Mouse (Mus musculus): ENCODE results near the gene Hist2h2ac. TPM values are rescaled to one million over a fixed set of nuclear protein-coding genes. Genes with fewer than 3 reads are reported as not detected.
"Not testable (repeated sequence)": the region's sequence is repeated elsewhere in the genome, so short reads cannot be mapped to it uniquely, and the experiment has no call there.

Hist2h2ac gene
- total and polyA plus RNA-seq, 2 experiments from 2014 or later = 2.5 to 913 TPM

DNA sequence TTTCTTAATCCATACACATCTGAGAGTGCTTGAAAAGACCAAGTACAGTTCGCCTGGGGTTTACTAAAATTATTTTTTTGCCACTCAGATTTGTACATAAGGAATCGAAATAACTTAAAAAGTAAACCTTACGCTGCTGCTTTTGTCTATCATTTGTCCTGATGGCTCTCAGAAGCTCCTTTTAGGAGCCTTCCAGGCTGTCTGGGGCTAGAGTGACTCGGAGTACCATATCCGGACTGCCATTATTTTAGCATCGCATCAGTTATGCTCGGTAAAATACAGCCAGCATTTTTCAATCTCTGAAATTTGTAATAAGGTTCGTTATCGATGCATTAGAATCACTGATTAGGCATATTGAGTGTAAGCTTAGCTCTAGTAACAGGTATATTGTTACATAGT is 20.1 kb upstream of the Hist2h2ac start:
- peak overlapping the region; percentile 35 for H3K4me3 ChIP-seq (ENCODE audit: low read depth, low read length)
- ATAC-seq (ENCODE audit: insufficient read depth, low read depth) = no peak
- TF ChIP-seq CTCF (IDR thresholded peaks at IDR 0.05; ENCODE audit: low read depth) (no peak), EP300 (IDR thresholded peaks at IDR 0.05; ENCODE audit: low read depth) (no peak)

DNA sequence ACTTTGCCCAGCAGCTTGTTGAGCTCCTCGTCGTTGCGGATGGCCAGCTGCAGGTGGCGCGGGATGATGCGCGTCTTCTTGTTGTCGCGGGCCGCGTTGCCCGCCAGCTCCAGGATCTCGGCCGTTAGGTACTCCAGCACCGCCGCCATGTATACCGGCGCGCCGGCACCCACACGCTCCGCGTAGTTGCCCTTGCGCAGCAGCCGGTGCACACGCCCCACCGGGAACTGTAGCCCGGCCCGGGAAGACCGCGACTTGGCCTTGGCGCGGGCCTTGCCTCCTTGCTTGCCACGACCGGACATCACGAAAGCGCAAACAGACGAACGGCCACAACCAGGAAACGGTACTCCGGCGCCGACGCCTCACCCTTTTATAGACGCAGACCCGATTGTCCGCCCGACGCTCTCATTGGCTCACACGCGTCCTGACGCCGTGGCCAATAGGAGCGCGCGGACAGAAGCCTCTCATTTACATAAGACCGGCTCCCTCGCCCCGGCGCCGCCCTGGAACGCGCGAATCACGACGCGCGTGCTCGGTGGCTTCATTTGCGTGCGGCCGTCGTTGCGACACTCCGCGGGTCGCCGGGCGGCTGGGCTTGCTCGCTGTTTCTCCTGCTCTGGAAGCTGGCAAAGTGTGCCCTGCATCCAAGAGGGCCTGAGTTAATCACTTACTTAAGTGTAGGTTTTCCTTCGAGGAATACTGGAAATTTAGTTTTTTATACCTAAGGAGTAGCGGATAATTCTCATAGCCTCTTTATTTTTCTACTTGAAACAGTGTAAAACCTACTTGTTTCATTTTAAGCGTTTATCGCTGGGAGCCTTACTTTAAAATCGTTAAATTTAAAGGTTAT is 19.5 kb upstream of the Hist2h2ac start, which contains the start of gene Hist2h2aa2:
TSS of gene Hist2h2aa2 (minus strand) at position 328 of the 850 bp plus-strand sequence.
- Histone ChIP-seq H3K27ac (ENCODE audit: low read depth) (peak within 1 kb of the TSS; percentile 85), H3K4me2 (ENCODE audit: low read depth, low read length) (peak within 1 kb of the TSS; percentile 53; the same call in 1 of the 2 replicates), H3K9ac (replicated peaks; ENCODE audit: low read depth, low read length) (peak within 1 kb of the TSS; percentile 37), H3K4me1 (ENCODE audit: control insufficient read depth, insufficient read depth) (peaks cover 30% of the 10 kb centered on the region), H3K4me3 (ENCODE audit: low read depth, low read length) (peak within 1 kb of the TSS; percentile 35)
- peak; percentile 82 for DNase-seq (ENCODE audit: low spot score)
- ATAC-seq (ENCODE audit: insufficient read depth, low read depth) = peak; percentile 80
- 7% methylated on average over 17 of the region's 85 CpGs for WGBS
- H3K9me3 ChIP-seq (replicated peaks; ENCODE audit: control insufficient read depth, low read length); H3K27me3 ChIP-seq (ENCODE audit: control insufficient read depth, insufficient read depth, low read length); H3K36me3 ChIP-seq (replicated peaks; ENCODE audit: control insufficient read depth, insufficient read depth, low read length): not testable (repeated sequence)

More for the DNA sequence above, 20.1 kb upstream of the Hist2h2ac start:
- no peaks in the 10 kb centered on the region for H3K27me3 ChIP-seq (ENCODE audit: control insufficient read depth, insufficient read depth, low read length)
- no peaks in the 10 kb centered on the region for H3K9me3 ChIP-seq (replicated peaks; ENCODE audit: control insufficient read depth, low read length)
- no peak for DNase-seq (ENCODE audit: low spot score)
- 78% methylated on average over 9 of the region's 9 CpGs for WGBS
- H3K27ac ChIP-seq (ENCODE audit: low read depth) = peak overlapping the region; percentile 83
- H3K9ac ChIP-seq (replicated peaks; ENCODE audit: low read depth, low read length) = peak overlapping the region; percentile 37
- H3K4me1 ChIP-seq (ENCODE audit: control insufficient read depth, insufficient read depth) = peaks cover 30% of the 10 kb centered on the region
- H3K4me2 ChIP-seq (ENCODE audit: low read depth, low read length) = peak overlapping the region; percentile 53; the same call in 1 of the 2 replicates
- no peaks in the 10 kb centered on the region for H3K36me3 ChIP-seq (replicated peaks; ENCODE audit: control insufficient read depth, insufficient read depth, low read length)

DNA sequence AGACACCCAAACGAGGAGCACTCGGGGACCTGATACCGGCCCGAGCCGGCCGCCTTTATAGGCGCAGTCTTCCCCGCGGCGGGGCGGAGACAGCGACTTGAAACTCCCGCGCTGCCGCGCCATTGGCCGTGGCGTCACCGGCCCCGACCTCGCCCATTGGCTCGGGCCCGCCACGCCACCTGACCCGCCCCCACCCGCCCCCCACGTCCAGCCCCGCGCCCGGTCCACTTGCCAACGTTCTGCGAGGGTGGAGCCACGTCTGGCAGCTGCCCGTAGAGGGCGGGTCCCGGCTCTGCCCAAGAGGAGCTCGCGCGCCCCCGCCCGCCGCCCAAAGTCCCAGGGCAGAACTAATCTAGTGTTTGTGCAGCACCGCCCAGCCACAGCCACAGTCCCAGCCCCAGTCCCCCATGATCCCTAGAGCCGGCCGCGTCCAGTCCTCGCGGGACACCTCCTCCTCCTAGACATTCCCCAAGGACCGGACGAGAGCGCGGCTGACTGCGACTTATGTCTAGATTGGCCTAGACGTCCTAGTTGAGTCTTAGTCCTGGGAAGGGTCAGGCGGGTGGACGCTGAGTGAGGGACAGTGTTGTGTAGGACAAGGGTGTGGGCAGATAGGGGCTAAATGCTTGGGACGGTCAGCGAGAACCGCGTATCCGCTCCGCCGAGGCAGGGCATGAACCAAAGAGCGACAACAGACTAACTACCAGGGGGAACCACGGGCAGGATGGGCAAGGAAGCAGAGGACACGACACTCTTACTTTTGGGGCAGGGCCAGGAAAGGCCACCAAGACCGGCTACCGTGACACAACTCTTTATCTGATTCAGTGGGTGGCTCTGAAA is 18.5 kb upstream of the Hist2h2ac start, which contains the start of gene Hist2h3c2:
TSS of gene Hist2h3c2 (minus strand) at position 174 of the 840 bp plus-strand sequence.
- not testable (repeated sequence) for H3K36me3 ChIP-seq (replicated peaks; ENCODE audit: control insufficient read depth, insufficient read depth, low read length); H3K9me3 ChIP-seq (replicated peaks; ENCODE audit: control insufficient read depth, low read length); H3K27me3 ChIP-seq (ENCODE audit: control insufficient read depth, insufficient read depth, low read length); DNase-seq (ENCODE audit: low spot score)
- peak within 1 kb of the TSS; percentile 53 for H3K4me2 ChIP-seq (ENCODE audit: low read depth, low read length)
- peak within 1 kb of the TSS; percentile 40 for H3K4me3 ChIP-seq (ENCODE audit: low read depth, low read length)
- H3K27ac ChIP-seq (ENCODE audit: low read depth) = peak within 1 kb of the TSS; percentile 85
- H3K4me1 ChIP-seq (ENCODE audit: control insufficient read depth, insufficient read depth) = peaks cover 24% of the 10 kb centered on the region
- WGBS = 0% methylated on average over 10 of the region's 68 CpGs
- ATAC-seq (ENCODE audit: insufficient read depth, low read depth) = peak; percentile 90
- peak within 1 kb of the TSS; percentile 36 for H3K9ac ChIP-seq (replicated peaks; ENCODE audit: low read depth, low read length)

DNA sequence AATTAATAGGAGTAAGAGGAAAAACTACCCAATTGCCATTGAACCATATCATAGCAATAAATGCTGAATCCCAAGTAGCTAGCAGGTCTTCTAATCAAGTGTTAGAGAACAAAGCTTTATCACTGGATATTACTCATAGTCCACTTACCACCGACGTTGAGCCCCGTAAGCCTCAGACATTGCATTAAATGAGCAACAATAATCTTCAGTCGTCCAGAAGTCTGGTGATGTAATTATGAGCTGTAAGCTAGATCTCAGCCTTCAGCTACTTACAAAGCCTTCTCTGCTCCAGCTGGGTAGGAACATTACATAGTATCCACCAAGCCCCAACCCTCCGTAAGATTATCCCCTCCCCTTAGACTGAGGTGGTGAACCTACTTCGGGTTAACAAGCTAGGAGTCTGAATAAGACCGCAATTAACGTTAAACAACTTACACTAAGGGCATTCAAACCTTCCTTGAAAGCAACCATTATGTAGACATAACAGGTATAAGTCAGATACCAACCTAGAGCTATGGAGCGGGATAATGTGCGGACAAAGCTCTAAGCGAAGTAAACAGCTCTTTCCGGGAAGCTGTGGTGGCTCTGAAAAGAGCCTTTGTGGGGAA is 17.3 kb upstream of the Hist2h2ac start:
- DNase-seq (ENCODE audit: low spot score) = no peak
- Histone ChIP-seq H3K36me3 (replicated peaks; ENCODE audit: control insufficient read depth, insufficient read depth, low read length) (no peaks in the 10 kb centered on the region), H3K4me3 (ENCODE audit: low read depth, low read length) (peak overlapping the region; percentile 40), H3K4me1 (ENCODE audit: control insufficient read depth, insufficient read depth) (peaks cover 16% of the 10 kb centered on the region), H3K27me3 (ENCODE audit: control insufficient read depth, insufficient read depth, low read length) (no peaks in the 10 kb centered on the region), H3K9ac (replicated peaks; ENCODE audit: low read depth, low read length) (peak overlapping the region; percentile 36), H3K9me3 (replicated peaks; ENCODE audit: control insufficient read depth, low read length) (no peaks in the 10 kb centered on the region), H3K27ac (ENCODE audit: low read depth) (peak overlapping the region; percentile 39; the same call in 1 of the 2 replicates), H3K4me2 (ENCODE audit: low read depth, low read length) (peak overlapping the region; percentile 53)
- TF ChIP-seq EP300 (IDR thresholded peaks at IDR 0.05; ENCODE audit: low read depth) (no peak), CTCF (IDR thresholded peaks at IDR 0.05; ENCODE audit: low read depth) (no peak)
- no peak for ATAC-seq (ENCODE audit: insufficient read depth, low read depth)
- WGBS = 2% methylated on average over 12 of the region's 12 CpGs

DNA sequence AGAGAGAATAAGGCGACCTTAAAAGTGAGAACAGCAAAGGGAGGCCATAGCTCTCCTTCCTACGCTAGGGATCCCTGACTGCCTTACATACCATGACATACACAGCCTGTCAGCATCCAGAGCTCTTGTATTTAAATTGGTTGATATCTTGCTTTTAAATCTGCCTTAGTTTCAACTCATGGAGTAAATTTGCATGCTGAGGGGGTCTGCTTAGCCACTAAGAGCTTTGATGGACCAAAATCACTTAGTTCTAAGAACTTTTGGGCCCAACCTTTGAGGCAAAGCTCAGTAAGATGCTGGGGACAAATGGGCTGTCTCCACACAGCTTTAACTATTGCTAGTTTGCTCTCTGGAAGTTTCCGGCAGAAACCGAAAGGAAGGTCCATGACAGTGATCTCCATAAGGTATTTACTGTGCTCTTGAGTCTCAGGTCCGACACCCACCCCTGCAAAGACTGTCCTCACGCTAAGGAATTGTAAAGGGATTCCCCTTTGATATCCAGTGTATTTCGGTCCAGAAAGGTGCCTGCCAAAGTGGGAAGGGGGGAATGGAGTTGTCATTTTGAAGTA is 16.7 kb upstream of the Hist2h2ac start:
- H3K27ac ChIP-seq (ENCODE audit: low read depth) = 0 out of 2 replicates have a peak overlapping the region, but pooled peaks have one; percentile 16
- no peaks in the 10 kb centered on the region for H3K27me3 ChIP-seq (ENCODE audit: control insufficient read depth, insufficient read depth, low read length)
- TF ChIP-seq CTCF (IDR thresholded peaks at IDR 0.05; ENCODE audit: low read depth) (no peak), EP300 (IDR thresholded peaks at IDR 0.05; ENCODE audit: low read depth) (no peak)
- no peaks in the 10 kb centered on the region for H3K36me3 ChIP-seq (replicated peaks; ENCODE audit: control insufficient read depth, insufficient read depth, low read length)
- H3K4me2 ChIP-seq (ENCODE audit: low read depth, low read length) = peak overlapping the region; percentile 53
- DNase-seq (ENCODE audit: low spot score) (no peak), ATAC-seq (ENCODE audit: insufficient read depth, low read depth) (no peak)
- H3K4me1 ChIP-seq (ENCODE audit: control insufficient read depth, insufficient read depth) = peaks cover 16% of the 10 kb centered on the region
- WGBS = 25% methylated on average over 7 of the region's 7 CpGs
- no peaks in the 10 kb centered on the region for H3K9me3 ChIP-seq (replicated peaks; ENCODE audit: control insufficient read depth, low read length)
- H3K4me3 ChIP-seq (ENCODE audit: low read depth, low read length) = peak overlapping the region; percentile 40
- H3K9ac ChIP-seq (replicated peaks; ENCODE audit: low read depth, low read length) = peak overlapping the region; percentile 36

Measured in heart, postnatal 0 days (tissue).